ENCODE assay signal across 19 mouse cellular contexts in the genomic region with DNA sequence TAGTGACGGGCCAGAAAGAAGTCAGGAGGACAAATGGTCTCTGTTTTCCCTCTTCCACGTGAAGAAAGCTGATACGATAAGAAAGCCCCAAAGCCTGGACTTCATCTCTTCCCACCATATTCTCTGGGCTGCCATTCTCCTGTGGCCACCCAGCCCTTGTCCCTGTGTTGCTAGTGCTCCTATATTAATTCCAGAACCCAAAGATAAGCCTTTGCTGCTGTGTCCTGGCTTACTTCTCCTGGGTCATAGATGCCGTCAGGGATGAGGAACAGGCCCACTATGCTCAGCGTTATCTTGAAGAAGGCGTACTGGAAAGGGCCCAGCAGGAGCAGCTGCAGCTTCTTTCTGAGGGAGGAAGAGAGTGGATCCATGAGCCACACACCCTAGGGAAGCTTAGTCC. TPM values are rescaled to one million over a fixed set of nuclear protein-coding genes. Genes with fewer than 3 reads are reported as not detected.
"Had no signal": no experiment of that assay in that cellular context is flagged by ENCODE, and none has a peak within 500 bp of the region (broad histone marks: within the 10 kb centered on the region; RNA-seq: fewer than 3 reads in every experiment).

No protein-coding gene starts in this region.

- ATAC-seq: midbrain, embryonic 16.5 days had no signal

- H3K4me1 ChIP-seq: midbrain, embryonic 12.5 days; neural tube, embryonic 13.5 days had no signal

- H3K27me3 ChIP-seq: limb, embryonic 13.5 days; midbrain, embryonic 12.5 days; neural tube, embryonic 13.5 days had no signal

- H3K9ac ChIP-seq: limb, embryonic 13.5 days; liver, embryonic 14.5 days; midbrain, embryonic 12.5 days; neural tube, embryonic 13.5 days had no signal

- H3K27ac ChIP-seq: limb, embryonic 13.5 days; liver, embryonic 14.5 days; midbrain, embryonic 12.5 days; neural tube, embryonic 13.5 days had no signal

- H3K4me3 ChIP-seq: limb, embryonic 13.5 days; midbrain, embryonic 12.5 days; neural tube, embryonic 13.5 days had no signal

- H3K9me3 ChIP-seq: limb, embryonic 13.5 days; midbrain, embryonic 12.5 days; neural tube, embryonic 13.5 days had no signal

- DNase-seq: kidney, postnatal 25 days; left cerebral cortex, postnatal 4 days; lung, adult 18-20 months; right cerebral cortex, postnatal 14 days; thymus, adult 18-20 months; thymus, postnatal 14 days had no signal

- H3K4me2 ChIP-seq: limb, embryonic 13.5 days; midbrain, embryonic 12.5 days; neural tube, embryonic 13.5 days had no signal

RNA-seq across cellular contexts. Expression of a gene that starts 10.4 kb away (rescaled TPM):
- total RNA-seq: layer of hippocampus, adult 8-10 months; layer of hippocampus, postnatal 14 days; left cerebral cortex, adult 18-20 months; left cerebral cortex, postnatal 10 days; left cerebral cortex, postnatal 4 days; liver, adult 2 months had no signal
- polyA plus RNA-seq: neural tube, embryonic 13.5 days had no signal

RNA-seq across cellular contexts. Expression of a gene that starts 18.8 kb away (rescaled TPM):
- total RNA-seq: layer of hippocampus, postnatal 14 days; left cerebral cortex, adult 18-20 months; left cerebral cortex, postnatal 10 days; left cerebral cortex, postnatal 4 days; liver, adult 2 months had no signal
- polyA plus RNA-seq: kidney, embryonic 16.5 days; limb, embryonic 13.5 days; liver, adult 2 months; liver, embryonic 14.5 days; lung, embryonic 16.5 days; midbrain, embryonic 12.5 days; neural tube, embryonic 13.5 days; stomach, embryonic 14.5 days had no signal
